Mouse (Mus musculus) liver, adult 2 months (tissue): ENCODE data around the gene Atp6v1b1.

Experiments used
- CTCF ChIP-seq: fragments of 200-500 bp; IDR thresholded peaks from 2 replicates; pipeline ENCODE4 v1.5.1; 2011; ENCODE audit warnings: low read depth, low read length, control low read depth
- POLR2A ChIP-seq: fragments of 200-500 bp; IDR thresholded peaks from 2 replicates; pipeline ENCODE4 v1.6.1; 2011; ENCODE audit warnings: low read length, control low read depth; ENCODE audit not compliant: insufficient read depth; ENCODE audit errors: extremely low read depth

DNA sequence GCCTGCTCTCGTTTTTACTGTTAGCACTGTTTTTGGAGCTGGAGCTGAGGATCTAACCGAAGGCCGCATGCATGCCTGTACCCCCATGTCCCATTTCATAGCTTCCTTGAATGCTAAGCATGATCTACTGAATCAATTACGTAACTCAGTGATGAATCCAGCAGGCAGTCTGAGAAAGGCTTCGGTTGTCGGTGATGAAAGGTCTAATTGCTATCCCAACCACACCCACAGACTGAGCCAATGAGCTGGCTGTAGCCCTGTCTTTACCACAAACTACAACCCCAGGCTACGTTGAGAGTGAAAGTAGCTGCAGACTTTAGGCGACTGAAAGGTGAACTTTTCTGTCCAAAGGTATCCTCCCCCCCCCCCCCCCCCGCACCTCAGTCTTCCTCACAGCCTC is 31.3 kb downstream of the Atp6v1b1 start:
- TF ChIP-seq CTCF: no peak
- TF ChIP-seq POLR2A: no peak
